12 mouse cellular contexts compared by ENCODE assay signal in genomic region chr5:130712281-130712680, GRCm38 (mm10).
"Had no signal": no experiment of that assay in that cellular context is flagged by ENCODE, and none has a peak within 500 bp of the region (broad histone marks: within the 10 kb centered on the region; RNA-seq: fewer than 3 reads in every experiment).

No protein-coding gene starts in this region.

- H3K36me3 ChIP-seq: limb, embryonic 12.5 days; midbrain, embryonic 10.5 days; stomach, embryonic 15.5 days had no signal

- H3K27me3 ChIP-seq: limb, embryonic 12.5 days; stomach, embryonic 15.5 days had no signal

- H3K4me1 ChIP-seq: limb, embryonic 12.5 days; midbrain, embryonic 10.5 days; stomach, embryonic 15.5 days had no signal

- H3K4me2 ChIP-seq: limb, embryonic 12.5 days; stomach, embryonic 15.5 days had no signal

- H3K9ac ChIP-seq: limb, embryonic 12.5 days; stomach, embryonic 15.5 days had no signal

- ATAC-seq: inflammation-experienced regulatory T-cells, adult 6 months; lung, postnatal 0 days had no signal

- DNase-seq: kidney, adult 9 months; kidney, postnatal 10 days; kidney, postnatal 4 days; lung, adult 2 months; lung, postnatal 4 days; thymus, postnatal 4 days had no signal

- H3K27ac ChIP-seq: layer of hippocampus, adult 2 months; limb, embryonic 12.5 days; midbrain, embryonic 10.5 days; stomach, embryonic 15.5 days had no signal

- H3K9me3 ChIP-seq: limb, embryonic 12.5 days; midbrain, embryonic 10.5 days; stomach, embryonic 15.5 days had no signal

- H3K4me3 ChIP-seq: layer of hippocampus, adult 2 months; limb, embryonic 12.5 days; midbrain, embryonic 10.5 days; stomach, embryonic 15.5 days had no signal
